Mouse (Mus musculus) MEL (cell line): ENCODE measurements around the gene Itln1. TPM values are rescaled to one million over a fixed set of nuclear protein-coding genes. Genes with fewer than 3 reads are reported as not detected.
A peak's percentile ranks its signal among the peaks of the same experiment; 100 is the strongest.

ENCODE experiments used
- DNase-seq: peaks from one replicate; pipeline ENCODE4 v3.0.0; 2011; ENCODE audit warnings: low read depth, low spot score
- H3K27ac ChIP-seq: 2 replicates; pipeline ENCODE4 v1.5.1; 2012; ENCODE audit warnings: low read depth, mild to moderate bottlenecking, control low read depth, low read length, moderate library complexity; ENCODE audit not compliant: control insufficient read depth
- H3K27me3 ChIP-seq, 2 experiments: fragments of 150-350 bp in 1 of 2; sonication (generic) in 1 of 2; 2 replicates each; pipeline ENCODE4 v1.6.1; 2012; ENCODE audit warnings: low read length in 2 of 2, mild to moderate bottlenecking in 2 of 2, improper control_type of control experiment in 1 of 2, moderate library complexity in 1 of 2; ENCODE audit not compliant: insufficient read depth in 2 of 2, control insufficient read depth in 1 of 2
- H3K36me3 ChIP-seq, 2 experiments: 2 replicates each; pipeline ENCODE4 v1.6.1; 2012 to 2014; ENCODE audit warnings: low read length in 2 of 2, improper control_type of control experiment in 1 of 2, inconsistent platforms in 1 of 2, mild to moderate bottlenecking in 1 of 2; ENCODE audit not compliant: insufficient read depth in 2 of 2, control insufficient read depth in 1 of 2
- H3K4me1 ChIP-seq, 2 experiments: fragments of 150-350 bp in 1 of 2; sonication (generic) in 1 of 2; 2 replicates each; pipeline ENCODE4 v1.6.1; 2012; ENCODE audit warnings: low read length in 2 of 2, improper control_type of control experiment in 1 of 2, mild to moderate bottlenecking in 1 of 2; ENCODE audit not compliant: insufficient read depth in 2 of 2, control insufficient read depth in 1 of 2
- H3K4me3 ChIP-seq, 2 experiments: fragments of 150-350 bp in 1 of 2; sonication (generic) in 1 of 2; 2 replicates each; pipeline ENCODE4 v1.5.1; 2012; ENCODE audit warnings: low read depth in 2 of 2, low read length in 2 of 2, mild to moderate bottlenecking in 2 of 2, moderate library complexity in 2 of 2, control low read depth in 1 of 2, improper control_type of control experiment in 1 of 2; ENCODE audit not compliant: control insufficient read depth in 1 of 2, insufficient read depth in 1 of 2
- H3K79me2 ChIP-seq: 2 replicates; pipeline ENCODE4 v1.6.1; 2012; ENCODE audit warnings: mild to moderate bottlenecking, low read length, moderate library complexity; ENCODE audit not compliant: control insufficient read depth, poor library complexity, insufficient read depth
- H3K9ac ChIP-seq: 2 replicates; pipeline ENCODE4 v1.6.1; 2012; ENCODE audit warnings: low read depth, mild to moderate bottlenecking, control low read depth, low read length, moderate library complexity; ENCODE audit not compliant: control insufficient read depth, poor library complexity, severe bottlenecking
- H3K9me3 ChIP-seq: fragments of 150-350 bp; sonication (generic); replicated peaks from 2 replicates; pipeline ENCODE4 v1.6.1; 2012; ENCODE audit warnings: mild to moderate bottlenecking, low read length, improper control_type of control experiment, moderate library complexity; ENCODE audit not compliant: insufficient read depth
- BHLHE40 ChIP-seq: IDR thresholded peaks from 2 replicates; pipeline ENCODE4 v1.6.1; 2012; ENCODE audit warnings: low read depth, mild to moderate bottlenecking, inconsistent platforms, low read length, improper control_type of control experiment, borderline replicate concordance
- CHD1 ChIP-seq: IDR thresholded peaks from 2 replicates; pipeline ENCODE4 v1.6.1; 2012; ENCODE audit warnings: low read depth, mild to moderate bottlenecking, inconsistent platforms, low read length, improper control_type of control experiment
- CTCF ChIP-seq, 3 experiments: IDR thresholded peaks in 2 of 3; conservative IDR thresholded peaks in 1 of 3; 2 replicates each; pipeline ENCODE4 v1.5.1; 2011 to 2012; ENCODE audit warnings: low read length in 3 of 3, low read depth in 2 of 3, mild to moderate bottlenecking in 2 of 3, improper control_type of control experiment in 1 of 3, inconsistent platforms in 1 of 3, mixed read lengths in 1 of 3, moderate library complexity in 1 of 3; ENCODE audit not compliant: control insufficient read depth in 1 of 3, insufficient read depth in 1 of 3, poor library complexity in 1 of 3, severe bottlenecking in 1 of 3
- E2F4 ChIP-seq: IDR thresholded peaks from 2 replicates; pipeline ENCODE4 v1.6.1; 2011; ENCODE audit warnings: low read depth, low read length, improper control_type of control experiment, borderline replicate concordance
- ELF1 ChIP-seq: IDR thresholded peaks from 2 replicates; pipeline ENCODE4 v1.6.1; 2014; ENCODE audit warnings: low read depth, mild to moderate bottlenecking, inconsistent platforms, low read length, improper control_type of control experiment, moderate library complexity
- EP300 ChIP-seq, 2 experiments: IDR thresholded peaks; 2 replicates each; pipeline ENCODE4 v1.6.1; 2011; ENCODE audit warnings: improper control_type of control experiment in 2 of 2, low read length in 2 of 2, low read depth in 1 of 2, mild to moderate bottlenecking in 1 of 2
- GABPA ChIP-seq: IDR thresholded peaks from 2 replicates; pipeline ENCODE4 v1.6.1; 2012; ENCODE audit warnings: low read depth, mild to moderate bottlenecking, inconsistent platforms, low read length, improper control_type of control experiment, moderate library complexity
- KAT2A ChIP-seq: conservative IDR thresholded peaks from 2 replicates; pipeline ENCODE4 v1.6.1; 2012; ENCODE audit warnings: low read depth, low read length, improper control_type of control experiment, inconsistent platforms
- MAFK ChIP-seq: IDR thresholded peaks from 2 replicates; pipeline ENCODE4 v1.6.1; 2011; ENCODE audit warnings: low read depth, mild to moderate bottlenecking, low read length, improper control_type of control experiment, borderline replicate concordance
- MXI1 ChIP-seq: IDR thresholded peaks from 2 replicates; pipeline ENCODE4 v1.6.1; 2011; ENCODE audit warnings: mild to moderate bottlenecking, low read depth, low read length, improper control_type of control experiment
- NELFE ChIP-seq: IDR thresholded peaks from 2 replicates; pipeline ENCODE4 v1.6.1; 2011; ENCODE audit warnings: low read depth, low read length, improper control_type of control experiment
- POLR2AphosphoS2 ChIP-seq: IDR thresholded peaks from 2 replicates; pipeline ENCODE4 v1.6.1; 2011; ENCODE audit warnings: low read length, improper control_type of control experiment
- RAD21 ChIP-seq: IDR thresholded peaks from 2 replicates; pipeline ENCODE4 v1.6.1; 2011; ENCODE audit warnings: mild to moderate bottlenecking, low read depth, low read length, improper control_type of control experiment
- SMC3 ChIP-seq: IDR thresholded peaks from 2 replicates; pipeline ENCODE4 v1.6.1; 2011; ENCODE audit warnings: low read depth, low read length, improper control_type of control experiment
- TBP ChIP-seq: IDR thresholded peaks from 2 replicates; pipeline ENCODE4 v1.8.0; 2011; ENCODE audit warnings: low read depth, low read length, improper control_type of control experiment
- USF1 ChIP-seq: IDR thresholded peaks from 2 replicates; pipeline ENCODE4 v1.6.1; 2014; ENCODE audit warnings: low read depth, mild to moderate bottlenecking, inconsistent platforms, low read length, improper control_type of control experiment, moderate library complexity
- USF2 ChIP-seq, 2 experiments: IDR thresholded peaks; 2 replicates each; pipeline ENCODE4 v1.6.1; 2011 to 2012; ENCODE audit warnings: improper control_type of control experiment in 2 of 2, low read length in 2 of 2, borderline replicate concordance in 1 of 2, inconsistent platforms in 1 of 2, low read depth in 1 of 2, mild to moderate bottlenecking in 1 of 2; ENCODE audit not compliant: insufficient read depth in 1 of 2
- ZKSCAN1 ChIP-seq: IDR thresholded peaks from 2 replicates; pipeline ENCODE4 v1.6.1; 2012; ENCODE audit warnings: low read depth, mild to moderate bottlenecking, inconsistent platforms, low read length, improper control_type of control experiment, moderate library complexity
- polyA plus RNA-seq, 2 experiments: library from polyadenylated mRNA; stranded (reverse) in 1 of 2; unstranded in 1 of 2; fragments of >175 nt in 1 of 2; fragments of >200 nt in 1 of 2; gene quantifications; 2 replicates each; pipeline versions ENCODE4 v1.2.1 to v1.2.4; 2012; ENCODE audit warnings: low replicate concordance in 2 of 2, low read depth in 1 of 2; ENCODE audit not compliant: insufficient read length in 2 of 2, insufficient read depth in 1 of 2, missing spikeins in 1 of 2
- total RNA-seq: library from RNA; depleted of rRNA; stranded (reverse); fragments of 300-350 nt; gene quantifications from 2 replicates; pipeline ENCODE4 v1.2.3, GENCODE M21; 2012

The Itln1 gene
- total and polyA plus RNA-seq, 3 experiments = not detected

- no peak for TF ChIP-seq MXI1
- no peak for TF ChIP-seq CHD1
- TF ChIP-seq EP300 (IDR thresholded peaks at IDR 0.05; ENCODE audit: low read depth in 1 of 2, low read length in 2 of 2) = peak; percentile 66 to 79
- no peak for TF ChIP-seq SMC3
- no peak for TF ChIP-seq ZKSCAN1
- no peak for TF ChIP-seq GABPA
- TF ChIP-seq RAD21 = no peak
- TF ChIP-seq E2F4 = no peak
- TF ChIP-seq TBP = no peak
- TF ChIP-seq KAT2A = no peak
- TF ChIP-seq POLR2AphosphoS2 = no peak
- no peak for TF ChIP-seq USF1
These were observed 16.2 kb upstream of the Itln1 start (continued) for GRCm38 (mm10) chr1:171551326-171551725.

DNA sequence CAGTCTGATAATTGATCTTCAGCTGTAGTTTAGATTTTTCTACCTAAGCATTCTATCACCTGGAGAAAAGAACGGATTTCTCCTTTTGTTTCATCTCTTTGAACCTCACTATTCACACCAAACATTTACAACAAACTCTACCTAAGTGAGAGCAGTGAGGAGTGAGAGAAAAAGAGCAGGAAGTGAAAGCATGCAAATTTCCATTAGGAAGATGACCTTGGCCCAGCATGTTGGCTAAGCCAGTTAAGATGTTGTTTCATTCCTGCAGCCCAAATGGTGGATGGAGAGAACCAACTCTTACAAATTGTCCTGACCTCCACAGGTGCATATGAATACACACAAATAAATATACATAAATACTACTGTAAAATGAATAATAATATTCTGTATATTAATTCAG, 5.6 kb upstream of the Itln1 start:
- H3K4me3 ChIP-seq = no peak overlapping the region
- no peak for DNase-seq
- H3K27me3 ChIP-seq = peaks cover 0 to 2% of the 10 kb centered on the region in 2 experiments; a peak in 2 of 4 replicates
- no peak overlapping the region for H3K9ac ChIP-seq
- no peaks in the 10 kb centered on the region for H3K36me3 ChIP-seq
- TF ChIP-seq USF2 (IDR thresholded peaks at IDR 0.05; ENCODE audit: borderline replicate concordance in 1 of 2, insufficient read depth in 1 of 2, low read depth in 1 of 2, low read length in 2 of 2) (0 out of 4 replicates have a peak, but pooled peaks of 1 of the 2 experiments have one; percentile 10), EP300 (IDR thresholded peaks at IDR 0.05; ENCODE audit: low read depth in 1 of 2, low read length in 2 of 2) (no peak)
- no peak overlapping the region for H3K27ac ChIP-seq
- H3K9me3 ChIP-seq = no peaks in the 10 kb centered on the region
- H3K4me1 ChIP-seq = no peaks in the 10 kb centered on the region
- no peaks in the 10 kb centered on the region for H3K79me2 ChIP-seq

DNA sequence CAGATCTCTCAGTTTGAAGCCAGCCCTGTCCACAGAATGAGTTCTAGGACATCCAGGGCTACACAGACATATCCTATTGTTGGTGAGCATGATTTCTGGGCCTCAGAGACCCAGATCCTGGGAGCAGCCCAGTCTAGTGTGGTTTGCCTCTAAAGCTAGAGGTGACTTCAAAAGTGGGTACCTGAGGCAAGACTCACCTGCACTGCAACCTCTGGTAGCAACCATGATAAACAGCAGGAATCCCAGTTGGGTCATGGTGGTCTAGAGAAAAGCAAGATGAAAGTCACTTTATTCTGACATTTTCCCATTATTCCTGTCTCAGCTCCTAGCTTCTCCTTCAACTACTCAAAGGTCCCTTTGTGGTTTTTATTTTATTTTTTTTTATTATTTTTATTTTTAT, 537 bp downstream of the Itln1 start:
- no peak overlapping the region for H3K4me3 ChIP-seq
- H3K27me3 ChIP-seq = no peaks in the 10 kb centered on the region
- TF ChIP-seq CTCF (IDR thresholded peaks at IDR 0.05 in 2 of 3, conservative IDR thresholded peaks at IDR 0.05 in 1 of 3; ENCODE audit: control insufficient read depth in 1 of 3, insufficient read depth in 1 of 3, low read depth in 2 of 3, low read length in 3 of 3, poor library complexity in 1 of 3, severe bottlenecking in 1 of 3) (peak; percentile 21 to 51 (median 33); a peak in 5 of 6 replicates), NELFE (no peak), BHLHE40 (no peak), SMC3 (0 out of 2 replicates have a peak, but pooled peaks have one; percentile 16), MAFK (no peak), ELF1 (no peak)
- no peak overlapping the region for H3K9ac ChIP-seq
- H3K79me2 ChIP-seq = no peaks in the 10 kb centered on the region
- no peaks in the 10 kb centered on the region for H3K9me3 ChIP-seq
- no peaks in the 10 kb centered on the region for H3K4me1 ChIP-seq
- H3K27ac ChIP-seq = no peak overlapping the region
- H3K36me3 ChIP-seq = no peaks in the 10 kb centered on the region
- no peak for DNase-seq
